Mouse (Mus musculus) hindbrain, embryonic 13.5 days (tissue): ENCODE results near the gene Gm16223. TPM values are rescaled to one million over a fixed set of nuclear protein-coding genes. Genes with fewer than 3 reads are reported as not detected.
A peak's percentile ranks its signal among the peaks of the same experiment; 100 is the strongest.

Experiments
- ATAC-seq: fragments of 200-750 bp; cut with Nextera tagmentation; 2 replicates; pipeline ENCODE4 v1.8.0; 2017; ENCODE audit warnings: moderate TSS enrichment; ENCODE audit not compliant: low FRiP score
- H3K27ac ChIP-seq: fragments of 300-500 bp; sonication (generic); 2 replicates; pipeline ENCODE4 v1.5.1; 2015; ENCODE audit warnings: inconsistent platforms, mild to moderate bottlenecking, moderate library complexity
- H3K27me3 ChIP-seq: fragments of 300-500 bp; sonication (generic); 2 replicates; pipeline ENCODE4 v1.6.1; 2015; ENCODE audit warnings: mild to moderate bottlenecking, inconsistent platforms
- H3K36me3 ChIP-seq: fragments of 300-500 bp; sonication (generic); 2 replicates; pipeline ENCODE4 v1.6.1; 2015; ENCODE audit warnings: mild to moderate bottlenecking, inconsistent platforms
- H3K4me1 ChIP-seq: fragments of 300-500 bp; sonication (generic); replicated peaks from 2 replicates; pipeline ENCODE4 v1.6.1; 2015; ENCODE audit warnings: inconsistent platforms
- H3K4me2 ChIP-seq: fragments of 300-500 bp; sonication (generic); 2 replicates; pipeline ENCODE4 v1.6.1; 2015; ENCODE audit warnings: inconsistent platforms, mild to moderate bottlenecking, moderate library complexity
- H3K4me3 ChIP-seq: fragments of 300-500 bp; sonication (generic); 2 replicates; pipeline ENCODE4 v1.5.1; 2015; ENCODE audit warnings: mild to moderate bottlenecking, inconsistent platforms
- H3K9ac ChIP-seq: fragments of 300-500 bp; sonication (generic); 2 replicates; pipeline ENCODE4 v1.6.1; 2015; ENCODE audit warnings: mild to moderate bottlenecking, inconsistent platforms
- H3K9me3 ChIP-seq: fragments of 300-500 bp; sonication (generic); 2 replicates; pipeline ENCODE4 v1.6.1; 2016; ENCODE audit warnings: inconsistent platforms
- WGBS: fragments of 180-500 bp; shearing (Covaris S2); methylation state at CpG from one replicate; pipeline ENCODE4 v1.1.7; 2015; 5-methylcytosine and 5-hydroxymethylcytosine counted together
- polyA plus RNA-seq: library from polyadenylated mRNA; unstranded; fragments of >200 nt; fragmentation: Nextera tagmentation; extraction: Ambion mirVana; gene quantifications from 2 replicates; pipeline ENCODE4 v1.2.1, GENCODE M21; 2015

Gm16223 gene
- polyA plus RNA-seq: not detected in 2 replicates

DNA sequence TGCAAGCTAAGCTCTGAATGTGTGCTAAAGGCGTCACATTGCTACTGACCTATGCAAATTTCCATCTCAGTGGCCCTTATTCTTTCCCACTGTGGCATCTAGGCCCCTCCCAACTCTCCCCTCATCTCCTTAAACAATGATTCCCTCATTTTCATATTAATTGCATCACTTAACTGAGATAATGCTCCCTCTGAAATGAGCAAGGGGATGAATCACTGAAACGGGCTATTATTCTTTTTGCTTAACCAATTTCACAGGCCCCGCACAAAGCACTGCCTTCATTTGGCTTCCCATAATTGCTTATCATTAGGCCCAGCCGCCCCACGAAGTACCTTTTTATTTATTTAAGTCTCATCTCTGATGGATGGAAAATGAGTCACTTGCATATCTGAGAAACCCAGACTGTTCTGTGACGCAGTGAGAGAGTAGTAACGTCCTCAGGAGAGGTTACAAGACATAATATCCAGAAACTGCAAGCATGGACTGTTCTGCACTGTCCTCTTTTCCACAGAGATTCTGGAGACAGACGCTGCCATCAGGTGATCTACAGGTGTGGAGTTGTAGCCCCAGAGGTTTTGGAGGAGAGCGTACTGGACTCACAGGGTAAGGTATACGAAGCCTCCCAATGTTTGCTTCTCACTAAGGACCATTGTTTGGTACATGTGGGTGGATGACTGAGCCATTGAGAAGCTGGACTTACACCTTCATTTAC, at the start of gene Gm16223:
TSS of gene Gm16223 (plus strand) at position 485 of the 712 bp plus-strand sequence.
- H3K4me3 ChIP-seq: no peak within 1 kb of the TSS
- ATAC-seq: peak; percentile 87
- WGBS: 38% methylated on average over 10 of the region's 10 CpGs
- no peaks in the 10 kb centered on the region for H3K36me3 ChIP-seq
- H3K27me3 ChIP-seq: no peaks in the 10 kb centered on the region
- peak within 1 kb of the TSS; percentile 60 for H3K27ac ChIP-seq
- H3K9ac ChIP-seq: no peak within 1 kb of the TSS
- no peaks in the 10 kb centered on the region for H3K9me3 ChIP-seq
- H3K4me2 ChIP-seq: no peak within 1 kb of the TSS
- peaks cover 12% of the 10 kb centered on the region; the same call in 1 of the 2 replicates for H3K4me1 ChIP-seq

DNA sequence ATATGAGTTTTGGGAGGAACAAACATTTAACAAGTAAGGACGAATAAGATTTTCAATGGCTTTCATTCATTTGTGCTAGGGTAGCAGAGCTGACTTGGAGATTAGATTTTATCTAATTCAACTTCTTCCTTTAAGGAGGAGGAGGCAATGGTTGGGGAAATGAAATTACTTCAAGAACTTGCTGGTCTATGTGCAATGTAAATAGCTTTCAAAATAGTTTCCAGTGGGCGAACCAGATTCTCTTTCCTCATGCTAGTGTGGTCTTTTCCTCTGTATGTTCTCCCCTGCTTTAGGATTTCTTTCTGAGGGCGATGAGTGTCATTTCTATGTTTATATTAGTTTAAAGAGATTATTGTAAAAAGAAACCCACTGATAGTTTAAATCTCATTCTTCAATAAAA, 45.7 kb upstream of the Gm16223 start:
- H3K4me2 ChIP-seq: no peak overlapping the region
- no peak for ATAC-seq
- no peak overlapping the region for H3K4me3 ChIP-seq
- no peaks in the 10 kb centered on the region for H3K36me3 ChIP-seq
- no peak overlapping the region for H3K27ac ChIP-seq
- H3K4me1 ChIP-seq: no peaks in the 10 kb centered on the region
- WGBS: 81% methylated on average over 3 of the region's 3 CpGs
- no peak overlapping the region for H3K9ac ChIP-seq
- H3K9me3 ChIP-seq: no peaks in the 10 kb centered on the region
- H3K27me3 ChIP-seq: no peaks in the 10 kb centered on the region

DNA sequence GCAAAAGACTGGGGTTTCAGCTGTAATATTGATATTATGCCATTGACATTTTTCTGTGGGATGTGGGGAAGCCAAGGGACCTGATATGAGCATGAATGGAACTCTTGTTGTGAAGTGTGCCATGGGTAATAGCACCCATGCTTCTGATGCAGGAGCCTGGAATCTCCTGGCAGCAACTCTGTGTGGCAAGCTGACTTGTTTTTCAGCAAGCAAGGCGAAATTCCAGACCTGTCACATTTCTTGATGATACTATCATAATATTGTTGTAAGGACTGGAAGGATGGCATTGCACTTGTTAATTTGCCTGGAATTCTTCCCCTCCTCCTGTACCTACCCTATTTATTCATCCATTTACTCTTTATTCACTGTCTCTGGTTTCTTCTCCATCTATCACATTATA, 44.2 kb upstream of the Gm16223 start:
- Histone ChIP-seq H3K36me3 (no peaks in the 10 kb centered on the region), H3K4me3 (no peak overlapping the region), H3K27me3 (no peaks in the 10 kb centered on the region), H3K9me3 (no peaks in the 10 kb centered on the region), H3K4me2 (no peak overlapping the region), H3K4me1 (no peaks in the 10 kb centered on the region), H3K27ac (no peak overlapping the region), H3K9ac (no peak overlapping the region)
- ATAC-seq: no peak
- 72% methylated on average over 1 of the region's 1 CpGs for WGBS

- Histone ChIP-seq H3K9ac (no peak overlapping the region), H3K4me2 (no peak overlapping the region), H3K36me3 (no peaks in the 10 kb centered on the region), H3K27ac (peak overlapping the region; percentile 27; the same call in 1 of the 2 replicates), H3K4me3 (no peak overlapping the region), H3K4me1 (peaks cover 5% of the 10 kb centered on the region; the same call in 1 of the 2 replicates), H3K9me3 (no peaks in the 10 kb centered on the region), H3K27me3 (no peaks in the 10 kb centered on the region)
- WGBS: 53% methylated on average over 15 of the region's 15 CpGs
- ATAC-seq: peak; percentile 39; the same call in 1 of the 2 replicates
These were observed 31.2 kb upstream of the Gm16223 start for GRCm38 (mm10) chr5:42036388-42037082.

- no peaks in the 10 kb centered on the region for H3K27me3 ChIP-seq
- no peak overlapping the region for H3K4me3 ChIP-seq
- no peak overlapping the region for H3K9ac ChIP-seq
- ATAC-seq: no peak
- H3K9me3 ChIP-seq: no peaks in the 10 kb centered on the region
- H3K36me3 ChIP-seq: no peaks in the 10 kb centered on the region
- WGBS: 80% methylated on average over 4 of the region's 4 CpGs
- no peak overlapping the region for H3K4me2 ChIP-seq
- H3K4me1 ChIP-seq: no peaks in the 10 kb centered on the region
- H3K27ac ChIP-seq: no peak overlapping the region
These were observed 13.1 kb upstream of the Gm16223 start for GRCm38 (mm10) chr5:42054636-42055035.

DNA sequence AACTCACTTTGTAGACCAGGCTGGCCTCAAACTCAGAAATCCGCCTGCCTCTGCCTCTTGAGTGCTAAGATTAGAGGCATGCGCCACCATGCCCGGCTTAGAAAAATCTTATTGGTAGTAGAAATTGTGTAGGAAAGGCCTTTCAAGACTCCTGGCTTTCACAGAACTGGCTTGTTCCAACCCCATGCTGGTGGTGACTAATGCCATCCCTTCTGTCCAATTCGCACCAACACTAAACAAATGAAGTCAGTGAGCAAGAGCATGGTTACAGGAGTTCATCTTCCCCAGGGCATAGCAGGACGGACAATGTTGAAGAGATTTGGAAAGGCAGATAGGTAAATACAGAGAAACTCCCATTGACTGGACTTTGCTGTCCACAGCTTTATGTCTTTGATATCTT, 12.6 kb upstream of the Gm16223 start:
- no peak overlapping the region for H3K4me3 ChIP-seq
- no peak overlapping the region for H3K9ac ChIP-seq
- 94% methylated on average over 5 of the region's 5 CpGs for WGBS

DNA sequence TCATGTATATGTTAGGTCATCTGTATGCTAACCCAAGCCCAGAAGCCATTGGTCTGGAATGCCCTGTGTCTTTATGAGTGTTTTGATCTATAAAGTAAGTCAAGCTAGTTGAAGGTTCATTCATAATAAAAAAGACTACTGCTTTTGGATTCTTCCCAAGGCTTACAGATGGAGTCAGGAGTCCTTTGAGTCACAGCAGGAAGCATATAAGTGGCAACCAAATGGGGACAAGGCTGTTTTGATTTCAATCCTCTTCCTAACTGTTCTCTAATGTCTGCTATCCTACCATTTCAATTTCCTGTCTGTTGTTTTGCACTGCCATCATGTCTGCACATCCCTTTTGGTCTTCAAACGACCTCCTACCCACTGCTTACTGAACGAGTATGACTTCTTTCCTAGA, 2.7 kb upstream of the Gm16223 start:
- Histone ChIP-seq H3K27me3 (no peaks in the 10 kb centered on the region), H3K36me3 (no peaks in the 10 kb centered on the region), H3K9me3 (no peaks in the 10 kb centered on the region), H3K27ac (no peak overlapping the region), H3K4me3 (no peak overlapping the region), H3K4me2 (no peak overlapping the region), H3K9ac (no peak overlapping the region), H3K4me1 (peaks cover 12% of the 10 kb centered on the region; the same call in 1 of the 2 replicates)
- no peak for ATAC-seq
- WGBS: 67% methylated on average over 2 of the region's 2 CpGs

More for the DNA sequence above, 12.6 kb upstream of the Gm16223 start:
- Histone ChIP-seq H3K27ac (no peak overlapping the region), H3K9me3 (no peaks in the 10 kb centered on the region), H3K4me1 (no peaks in the 10 kb centered on the region), H3K4me2 (no peak overlapping the region), H3K36me3 (no peaks in the 10 kb centered on the region), H3K27me3 (no peaks in the 10 kb centered on the region)
- no peak for ATAC-seq

DNA sequence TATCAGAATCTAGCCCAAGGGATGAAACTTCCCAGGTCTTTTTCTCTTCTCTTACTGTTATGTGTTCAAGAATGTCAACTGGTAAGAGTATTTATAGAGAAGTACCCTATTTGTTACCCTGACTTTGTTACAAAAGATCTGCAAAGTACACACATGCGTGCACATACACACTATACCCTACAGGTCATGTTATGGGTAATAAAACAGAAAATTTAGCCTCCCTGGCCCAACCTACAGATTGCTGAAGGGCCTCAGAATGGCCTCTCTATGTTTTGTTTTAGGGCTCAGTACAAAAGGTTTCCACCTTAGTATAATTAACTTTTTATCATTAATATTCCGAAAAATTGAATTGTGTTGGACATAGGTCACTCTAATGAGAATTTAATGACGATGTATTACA, 685 bp upstream of the Gm16223 start:
- WGBS: 64% methylated on average over 3 of the region's 3 CpGs
- Histone ChIP-seq H3K27ac (peak overlapping the region; percentile 46; the same call in 1 of the 2 replicates), H3K4me1 (peaks cover 12% of the 10 kb centered on the region; the same call in 1 of the 2 replicates), H3K9me3 (no peaks in the 10 kb centered on the region), H3K4me2 (no peak overlapping the region), H3K36me3 (no peaks in the 10 kb centered on the region), H3K9ac (no peak overlapping the region), H3K4me3 (no peak overlapping the region), H3K27me3 (no peaks in the 10 kb centered on the region)
- ATAC-seq: no peak; the same call in 1 of the 2 replicates

GRCm38 (mm10) chr5:42068188-42068579, 424 bp downstream of the Gm16223 start:
- Histone ChIP-seq H3K4me1 (peaks cover 12% of the 10 kb centered on the region; the same call in 1 of the 2 replicates), H3K27ac (peak overlapping the region; percentile 60), H3K9ac (no peak overlapping the region), H3K36me3 (no peaks in the 10 kb centered on the region), H3K9me3 (no peaks in the 10 kb centered on the region), H3K4me3 (no peak overlapping the region), H3K4me2 (no peak overlapping the region), H3K27me3 (no peaks in the 10 kb centered on the region)
- peak; percentile 55 for ATAC-seq
- WGBS: 65% methylated on average over 1 of the region's 1 CpGs

DNA sequence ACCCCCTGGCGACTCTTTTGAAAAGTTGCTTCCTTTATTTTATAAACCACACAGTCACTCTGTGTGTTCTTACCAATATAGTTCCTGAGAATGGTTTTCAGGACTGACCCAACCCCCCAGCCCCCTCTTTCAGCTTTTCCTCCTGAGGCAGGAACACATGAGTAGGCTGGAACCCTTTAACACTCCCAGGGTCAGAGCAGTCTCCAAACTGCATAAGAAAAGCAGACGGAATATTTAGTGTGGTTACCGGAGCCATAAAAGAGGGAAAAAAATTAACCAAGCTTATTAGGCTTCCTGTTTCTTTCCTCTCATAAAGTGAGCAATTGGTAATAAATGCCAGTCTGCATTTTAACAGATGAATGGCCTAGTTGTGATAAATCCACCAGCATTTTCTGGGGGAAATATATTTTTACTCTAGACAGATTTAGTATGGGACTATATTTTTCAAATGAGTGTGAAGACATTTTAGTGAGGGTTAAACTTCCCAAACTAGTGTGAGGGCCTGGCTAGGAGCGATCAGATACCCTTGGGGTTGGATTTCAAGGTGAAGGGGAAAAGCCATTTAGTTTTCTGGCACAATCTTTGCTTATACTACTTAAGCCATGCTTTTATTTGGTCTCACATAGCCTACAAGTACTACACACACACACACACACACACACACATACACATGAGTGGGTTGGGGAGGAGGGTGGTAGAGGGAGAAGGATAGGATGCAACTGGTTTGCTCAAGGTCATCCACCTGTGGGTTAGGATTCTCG, 49.0 kb downstream of the Gm16223 start:
- Histone ChIP-seq H3K27ac (no peak overlapping the region), H3K4me3 (no peak overlapping the region), H3K36me3 (no peaks in the 10 kb centered on the region), H3K4me2 (no peak overlapping the region), H3K9me3 (no peaks in the 10 kb centered on the region), H3K27me3 (no peaks in the 10 kb centered on the region), H3K9ac (no peak overlapping the region), H3K4me1 (no peaks in the 10 kb centered on the region)
- ATAC-seq: no peak
- 92% methylated on average over 5 of the region's 5 CpGs for WGBS

- ATAC-seq: no peak
- no peak overlapping the region for H3K27ac ChIP-seq
- no peak overlapping the region for H3K9ac ChIP-seq
- no peaks in the 10 kb centered on the region for H3K9me3 ChIP-seq
- H3K36me3 ChIP-seq: no peaks in the 10 kb centered on the region
- no peak overlapping the region for H3K4me2 ChIP-seq
- H3K4me1 ChIP-seq: no peaks in the 10 kb centered on the region
- no peak overlapping the region for H3K4me3 ChIP-seq
- no peaks in the 10 kb centered on the region for H3K27me3 ChIP-seq
These were observed 57.8 kb downstream of the Gm16223 start for GRCm38 (mm10) chr5:42125562-42125961.

DNA sequence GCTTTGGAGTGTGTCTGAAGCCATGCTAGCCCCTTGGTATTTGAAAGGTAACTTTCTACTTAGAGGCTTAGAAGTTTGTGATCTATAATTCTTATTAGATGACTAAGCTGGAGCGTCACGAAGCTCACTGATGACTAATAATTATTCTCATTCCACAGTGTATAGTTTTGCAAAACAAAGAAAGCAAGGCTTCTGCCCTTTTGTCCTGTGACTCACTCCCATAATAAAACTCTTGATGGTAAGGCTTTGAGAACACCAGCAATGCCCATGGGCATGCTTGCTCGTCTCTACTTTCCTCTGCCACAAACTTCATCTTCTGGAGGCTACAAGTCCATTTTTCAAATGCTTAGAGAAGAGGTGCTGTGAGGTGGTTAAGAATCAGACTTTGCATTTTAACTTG, 87.9 kb downstream of the Gm16223 start:
- no peak overlapping the region for H3K4me2 ChIP-seq
- no peaks in the 10 kb centered on the region for H3K4me1 ChIP-seq
- H3K9ac ChIP-seq: no peak overlapping the region
- ATAC-seq: no peak
- WGBS: 75% methylated on average over 3 of the region's 3 CpGs
- H3K27ac ChIP-seq: no peak overlapping the region
- H3K9me3 ChIP-seq: no peaks in the 10 kb centered on the region
- H3K36me3 ChIP-seq: no peaks in the 10 kb centered on the region
- H3K4me3 ChIP-seq: no peak overlapping the region
- H3K27me3 ChIP-seq: no peaks in the 10 kb centered on the region
